Mouse (Mus musculus): ENCODE results near the gene Iqch. TPM values are rescaled to one million over a fixed set of nuclear protein-coding genes. Genes with fewer than 3 reads are reported as not detected.

The Iqch gene
- total RNA-seq, 2 experiments from 2014 or later = not detected

DNA sequence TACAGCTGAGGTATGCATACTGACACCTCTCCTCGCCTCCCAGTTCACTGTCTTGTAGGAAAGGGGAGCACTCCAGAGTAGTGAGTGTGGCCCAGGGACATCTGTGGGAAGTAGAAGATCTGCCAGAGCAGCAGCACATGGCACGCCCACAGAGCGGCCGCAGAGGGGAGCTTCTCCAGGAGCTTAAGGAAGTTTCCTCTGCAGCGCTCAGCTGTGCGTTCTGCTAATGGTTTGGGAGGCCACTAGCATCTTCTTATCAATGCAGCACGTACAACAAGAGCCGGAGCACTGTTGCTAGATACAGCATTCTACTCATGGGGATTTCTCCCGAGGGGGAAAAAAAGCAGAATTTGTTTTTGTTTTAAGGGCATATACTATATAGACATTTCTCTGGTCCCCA is 110.0 kb downstream of the Iqch start:
- no peak for DNase-seq

DNA sequence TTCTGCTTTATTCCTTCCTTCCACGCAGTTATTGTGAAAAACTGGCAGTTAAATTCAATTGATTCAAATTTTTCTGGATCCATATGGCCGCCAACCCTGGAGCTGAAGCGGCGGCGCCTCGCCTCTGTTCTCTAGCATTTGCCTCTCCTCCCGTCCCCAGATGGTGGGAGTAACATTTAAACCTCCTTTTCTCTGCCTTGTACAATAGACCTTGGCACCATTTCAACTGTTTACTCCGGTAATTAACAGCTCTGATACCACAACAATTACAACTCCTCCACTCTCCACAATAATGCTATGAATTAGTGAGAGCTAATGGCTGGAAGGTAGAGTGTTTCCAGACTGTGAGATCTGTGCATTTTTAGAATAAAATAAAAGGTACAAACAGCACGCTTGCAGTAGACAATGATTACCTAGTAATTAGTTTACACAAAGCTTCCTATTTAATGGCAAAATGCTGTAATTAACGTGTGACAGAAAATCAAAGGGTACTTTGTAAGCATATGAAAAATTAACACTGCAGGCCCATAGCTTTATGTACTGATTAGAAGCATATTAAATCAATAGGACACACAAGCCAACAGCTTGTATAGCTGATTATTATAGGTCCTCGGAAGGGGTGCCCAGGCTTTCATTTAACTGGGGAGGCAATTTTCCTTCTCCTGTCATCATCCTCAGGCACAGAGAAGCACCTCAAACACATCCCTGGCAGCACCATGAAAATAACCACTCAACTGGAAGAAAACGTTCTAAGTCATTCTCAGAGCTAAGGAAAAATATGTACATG is 111.6 kb downstream of the Iqch start:
- DNase-seq = no peak

DNA sequence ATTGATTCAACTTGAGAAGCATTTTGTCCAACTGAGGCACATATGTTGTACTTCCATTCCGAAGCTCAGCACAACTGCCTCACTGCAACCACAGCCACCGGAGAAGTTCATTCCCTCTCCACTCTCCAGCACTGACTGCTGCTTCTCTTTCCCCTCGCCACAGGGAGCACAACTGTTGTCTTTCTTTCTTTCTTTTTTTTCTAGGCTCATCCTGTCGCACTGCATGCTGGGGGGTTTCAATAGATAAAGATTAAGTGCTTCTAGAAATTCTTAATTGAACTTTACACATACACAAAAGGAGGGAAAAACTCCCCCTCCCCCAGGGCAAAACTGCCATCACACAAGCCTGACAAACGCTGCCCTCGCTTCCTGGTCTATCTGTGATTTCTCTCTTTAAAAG is 113.1 kb downstream of the Iqch start:
- no peak for DNase-seq

DNA sequence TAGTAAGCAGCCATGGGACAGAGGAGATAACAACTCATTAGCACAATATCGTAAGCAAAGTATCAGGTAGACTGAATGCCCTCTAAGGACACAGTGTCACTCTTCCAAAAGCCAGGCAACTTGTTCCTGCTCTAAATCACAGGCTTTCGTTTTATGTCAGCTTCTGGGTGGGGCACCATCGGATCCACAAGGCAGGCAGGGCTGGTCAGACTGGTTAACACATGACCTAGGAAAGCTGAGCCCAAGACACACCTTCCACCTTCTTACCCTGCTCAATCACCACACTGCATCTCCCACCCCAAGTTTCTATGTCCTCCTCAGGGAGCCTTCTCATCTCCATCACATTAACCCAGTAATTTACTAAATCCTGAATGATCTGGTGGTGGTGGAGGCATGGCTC is 136.7 kb downstream of the Iqch start:
- DNase-seq = no peak

DNA sequence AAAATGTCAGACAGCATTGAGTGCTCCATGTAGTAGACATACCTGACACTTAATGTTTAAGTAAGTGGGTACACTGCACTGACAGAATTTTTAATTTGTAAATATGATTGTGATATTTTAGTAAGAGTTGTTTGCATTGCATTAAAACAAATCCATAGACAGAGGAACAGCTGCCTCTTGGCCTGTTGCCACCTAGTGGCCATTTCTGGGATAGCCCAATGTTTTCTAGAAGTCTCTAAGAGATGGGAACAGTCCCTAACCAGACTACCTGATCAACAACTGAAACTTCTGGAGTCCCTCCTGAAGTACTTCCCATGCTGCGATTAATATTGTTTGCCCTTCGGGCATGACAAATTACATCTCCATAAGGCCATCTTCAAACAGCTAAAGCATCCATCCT is 140.0 kb downstream of the Iqch start:
- peak; percentile 65 to 91 for DNase-seq

DNA sequence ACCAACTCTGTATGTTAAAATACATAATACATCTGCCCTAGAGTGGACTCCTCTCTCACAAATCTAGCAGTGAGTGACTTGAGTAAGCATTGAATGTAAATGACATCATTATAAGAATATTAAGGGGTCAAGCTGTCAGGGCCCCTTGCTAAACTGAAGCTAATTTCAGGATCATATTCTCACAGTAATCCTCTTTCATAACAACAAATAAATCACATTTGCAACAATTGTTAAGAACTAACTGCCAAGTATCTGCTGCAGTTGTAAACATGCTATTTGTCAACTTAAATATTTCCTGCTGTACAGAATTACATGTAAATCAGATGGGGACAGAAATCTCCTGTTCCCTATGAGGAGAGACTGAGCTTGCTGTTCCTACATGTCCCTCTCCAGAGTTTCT is 145.9 kb downstream of the Iqch start:
- no peak for DNase-seq

DNA sequence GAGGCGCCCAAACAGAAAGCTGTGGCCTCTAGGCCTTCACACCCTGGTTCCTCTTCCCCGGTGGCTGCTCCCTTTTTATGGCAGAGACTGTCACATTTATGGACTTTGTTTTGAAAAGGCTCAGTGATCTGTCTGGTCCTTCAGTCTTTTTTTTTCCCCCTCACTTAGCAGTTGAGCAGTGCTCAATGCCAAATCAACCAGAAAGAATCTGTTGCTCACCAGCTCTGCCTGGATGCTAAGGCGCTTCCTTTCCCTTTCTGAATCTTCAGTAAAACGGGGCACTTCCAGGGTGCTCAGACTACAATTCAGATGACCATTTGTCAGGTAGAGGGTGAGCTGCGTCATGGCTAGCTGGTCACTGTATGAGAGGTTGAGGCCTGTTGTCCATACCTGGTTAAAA is 148.0 kb downstream of the Iqch start:
- no peak for DNase-seq

DNA sequence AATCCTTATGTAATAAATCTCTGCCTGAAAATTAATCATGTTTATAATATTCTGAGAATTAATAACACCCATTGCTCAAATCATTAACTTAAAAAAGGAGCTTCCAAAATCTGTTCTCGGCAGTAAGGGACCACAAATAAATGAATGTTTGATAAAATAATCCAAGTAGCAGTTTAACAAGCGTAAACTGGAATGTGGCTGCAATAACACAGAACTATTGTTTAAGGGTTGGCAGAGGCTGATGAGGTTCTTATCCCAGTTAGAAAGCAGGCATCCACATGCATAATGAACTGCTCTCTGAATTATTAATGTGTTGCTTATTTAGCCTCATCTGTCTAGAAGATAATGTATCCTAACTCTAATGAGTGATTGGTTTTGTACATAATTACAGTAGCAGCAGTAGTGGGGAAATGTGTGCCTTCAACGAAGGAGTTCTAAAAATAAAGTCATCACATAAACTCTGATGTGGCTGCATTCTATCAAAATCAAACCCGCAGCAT is 151.7 kb downstream of the Iqch start:
- DNase-seq = no peak

DNA sequence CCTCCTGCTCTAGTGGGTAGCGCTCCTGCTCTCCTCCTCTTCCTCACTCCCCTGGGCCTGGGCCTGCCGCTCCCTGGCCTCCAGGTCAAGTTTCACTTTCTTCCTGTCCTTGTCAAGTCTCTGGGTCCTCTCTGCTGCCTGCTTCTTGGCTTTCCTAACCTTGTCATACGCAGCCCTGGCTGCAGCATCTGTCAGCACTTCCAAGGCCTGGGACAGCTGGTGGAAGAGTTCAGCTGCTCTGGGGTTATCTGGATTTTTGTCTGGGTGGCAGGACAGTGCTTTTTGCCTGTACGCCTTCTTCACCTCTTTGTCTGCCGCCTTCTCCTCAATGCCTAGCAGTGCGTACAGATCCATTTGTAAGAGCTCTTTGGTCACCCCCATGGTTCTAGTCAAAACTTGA is 158.6 kb downstream of the Iqch start:
- no peak for DNase-seq

DNA sequence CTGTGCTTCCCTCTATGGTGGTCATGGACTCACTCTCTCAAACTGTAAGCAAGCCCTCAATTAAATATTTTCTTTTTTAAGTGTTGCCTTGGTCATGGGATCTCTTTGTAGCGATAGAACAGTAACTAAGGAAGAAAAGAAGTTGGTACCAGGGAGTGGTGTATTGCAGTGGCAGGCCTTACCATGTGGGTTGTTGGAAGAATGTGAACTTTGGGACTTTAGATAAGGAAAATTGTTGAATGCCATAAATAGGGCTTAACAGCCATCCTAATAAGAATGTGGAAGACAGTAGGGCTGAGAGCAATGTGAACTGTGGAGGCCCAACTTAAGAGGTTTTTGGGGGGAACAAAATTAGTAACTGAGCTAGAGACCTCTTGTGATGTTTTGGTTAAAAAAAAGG is 171.6 kb downstream of the Iqch start:
- no peak for DNase-seq

DNA sequence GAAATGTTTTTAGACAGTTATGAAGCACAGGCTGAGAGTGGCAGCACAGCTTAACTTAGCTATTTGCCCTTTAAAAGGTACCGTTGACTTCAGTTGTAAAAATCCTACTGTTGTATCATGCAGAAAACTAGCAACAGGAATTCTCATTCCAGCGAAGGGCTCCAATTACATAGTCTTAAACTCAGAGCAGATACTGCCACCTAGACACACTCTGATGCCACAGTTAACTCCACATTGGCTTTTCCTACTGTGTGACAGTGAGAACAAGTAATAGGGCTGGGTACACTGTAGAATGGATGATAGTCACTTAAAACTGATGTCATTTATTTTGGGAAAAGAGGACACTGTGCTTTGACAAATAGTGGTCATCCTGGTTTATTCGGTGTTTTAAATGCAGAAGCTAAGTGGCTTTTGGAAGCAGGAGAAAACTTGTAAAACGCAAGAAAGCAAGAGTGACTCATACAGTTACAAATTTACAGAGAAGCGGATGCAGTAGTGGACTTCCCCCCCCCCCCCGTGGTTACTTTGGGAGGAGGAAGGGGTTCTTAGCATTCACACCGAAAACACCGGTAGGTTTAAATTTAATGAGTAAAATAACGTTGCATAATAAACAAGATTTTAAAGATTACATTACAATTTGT is 181.1 kb downstream of the Iqch start:
- no peak for DNase-seq

DNA sequence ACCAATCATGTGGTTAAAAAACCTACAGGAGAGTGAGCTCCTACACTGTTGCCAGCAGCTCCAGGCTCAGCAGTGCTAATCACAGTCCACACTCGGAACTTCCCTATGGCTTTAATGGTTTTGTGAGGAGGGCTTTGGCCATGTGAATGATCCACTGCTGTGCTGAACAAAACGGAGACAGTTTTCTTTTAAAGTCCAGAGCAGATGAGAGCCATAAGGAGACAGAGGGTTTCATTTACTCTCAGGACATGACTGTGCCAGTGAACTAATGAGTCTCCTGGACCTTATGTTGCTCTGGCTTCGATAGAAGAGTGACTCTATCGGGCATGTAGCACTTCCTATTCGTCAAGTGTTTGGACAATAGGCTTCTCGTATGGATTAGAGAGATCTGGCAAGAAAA is 181.9 kb downstream of the Iqch start:
- DNase-seq = no peak

DNA sequence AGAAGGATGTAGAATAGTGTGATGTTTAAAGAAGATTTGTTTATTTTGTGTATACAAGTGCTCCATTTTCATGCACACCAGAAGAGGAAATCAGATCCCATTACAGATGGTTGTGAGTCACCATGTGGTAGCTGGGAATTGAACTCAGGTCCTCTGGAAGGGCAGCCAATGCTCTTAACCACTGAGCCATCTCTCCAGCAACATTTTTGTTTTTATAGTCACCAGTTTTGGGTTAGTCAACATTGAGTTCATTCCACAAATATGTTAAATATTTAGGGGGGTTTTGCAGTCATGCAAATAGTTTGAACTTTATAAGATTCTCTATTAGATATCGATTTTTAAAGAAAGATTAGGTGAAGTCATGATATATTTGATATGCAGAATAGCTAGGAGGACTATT is 202.1 kb downstream of the Iqch start:
- DNase-seq = no peak

DNA sequence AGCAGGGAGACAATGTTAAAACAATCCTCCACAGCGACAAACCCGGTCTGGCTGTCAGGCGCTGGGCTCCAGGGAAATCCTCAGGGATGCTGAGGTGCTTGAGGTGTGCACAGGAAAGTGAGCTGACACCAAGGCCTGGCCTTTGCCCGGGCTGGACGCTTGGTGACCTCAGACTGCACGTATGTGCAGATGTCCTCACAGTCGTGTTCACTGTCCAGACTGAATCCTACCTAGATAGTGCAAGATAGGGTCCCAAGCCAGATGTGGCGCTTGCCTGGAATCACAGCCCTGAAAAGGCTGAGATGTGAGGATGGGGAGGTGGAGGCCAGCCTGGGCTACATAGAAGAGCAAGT is 202.9 kb downstream of the Iqch start:
- no peak for DNase-seq

DNA sequence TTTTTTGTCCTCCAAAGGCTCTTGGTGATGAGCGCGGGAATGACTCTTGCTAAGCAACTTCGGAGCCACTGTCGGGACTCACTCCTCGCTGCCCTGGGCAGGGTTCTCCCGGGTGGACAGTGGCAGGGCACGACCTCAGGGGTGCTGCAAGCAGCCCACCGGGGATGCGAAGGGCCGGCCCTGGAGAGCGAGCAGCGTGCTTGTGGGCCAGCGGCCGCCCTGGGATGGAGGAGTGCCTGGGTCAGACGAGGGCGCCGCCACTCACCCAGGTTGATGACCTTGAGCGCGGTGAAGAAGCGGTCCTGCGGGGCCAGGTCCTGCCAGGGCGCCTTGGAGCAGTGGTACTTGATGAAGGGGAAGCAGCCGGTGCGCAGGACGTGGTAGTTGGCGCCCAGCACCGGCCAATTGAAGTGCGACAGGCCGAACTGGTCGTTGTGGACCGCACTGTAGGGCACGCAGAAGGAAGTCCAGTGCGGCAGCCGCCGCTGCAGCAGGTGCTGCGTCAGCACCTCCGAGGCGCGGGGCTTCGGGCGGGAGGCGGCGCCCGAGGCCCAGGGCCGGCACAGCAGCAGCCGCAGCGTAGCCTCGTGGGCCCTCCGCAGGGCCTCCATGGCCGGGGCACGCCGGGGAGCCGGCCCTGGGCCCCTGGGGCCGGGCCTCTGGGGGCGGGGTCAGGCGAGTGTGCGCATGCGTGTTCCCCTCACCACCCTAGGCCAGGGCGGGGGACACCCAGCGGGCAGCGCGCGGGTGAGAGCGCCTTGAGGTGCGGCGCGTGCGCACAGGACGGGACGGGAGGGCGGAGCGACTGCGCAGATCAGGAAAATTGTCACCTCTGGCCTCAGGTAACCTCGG is 203.5 kb downstream of the Iqch start, which contains the start of gene 2300009A05Rik:
Gene 2300009A05Rik, minus strand, starts transcription at position 636 of the 852 bp plus-strand sequence.
- peak; percentile 97 to 98 for DNase-seq

DNA sequence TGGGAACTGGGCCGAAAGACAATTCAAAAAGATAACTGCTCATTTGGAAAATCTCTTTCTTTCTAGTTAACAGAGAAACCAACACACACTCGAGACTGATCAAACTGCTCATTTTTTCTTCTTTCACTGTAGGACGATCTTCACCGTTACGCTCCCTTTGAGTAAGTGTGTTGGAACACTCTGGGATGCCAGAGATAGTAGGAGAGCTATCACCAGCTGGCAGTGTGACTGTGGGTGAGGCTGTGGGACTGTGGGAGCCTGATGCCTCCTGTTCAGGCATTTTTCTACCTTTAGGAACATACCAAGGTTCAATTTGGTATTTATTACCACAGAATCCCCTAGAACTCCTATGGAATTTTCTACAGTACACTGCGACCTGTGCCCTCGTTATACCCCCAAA is 206.7 kb downstream of the Iqch start:
- DNase-seq = no peak

DNA sequence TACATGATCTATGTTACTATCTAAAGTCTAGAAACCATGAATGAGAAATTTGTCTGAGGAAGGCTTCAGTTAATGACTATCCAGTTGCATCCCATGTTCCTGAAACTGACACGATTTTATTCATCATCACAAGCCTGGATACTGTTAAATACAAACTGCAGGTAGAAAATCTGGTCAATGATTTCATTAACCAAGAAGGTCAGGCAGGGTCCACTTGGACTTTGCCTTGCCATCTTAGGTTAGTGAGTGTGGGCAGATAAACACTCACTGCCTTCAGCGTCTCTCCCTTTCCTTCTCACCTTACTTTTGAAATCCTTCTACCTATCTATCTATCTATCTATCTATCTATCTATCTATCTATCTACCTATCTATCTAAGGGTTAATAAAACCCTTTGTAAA is 211.0 kb downstream of the Iqch start:
- no peak for DNase-seq

DNA sequence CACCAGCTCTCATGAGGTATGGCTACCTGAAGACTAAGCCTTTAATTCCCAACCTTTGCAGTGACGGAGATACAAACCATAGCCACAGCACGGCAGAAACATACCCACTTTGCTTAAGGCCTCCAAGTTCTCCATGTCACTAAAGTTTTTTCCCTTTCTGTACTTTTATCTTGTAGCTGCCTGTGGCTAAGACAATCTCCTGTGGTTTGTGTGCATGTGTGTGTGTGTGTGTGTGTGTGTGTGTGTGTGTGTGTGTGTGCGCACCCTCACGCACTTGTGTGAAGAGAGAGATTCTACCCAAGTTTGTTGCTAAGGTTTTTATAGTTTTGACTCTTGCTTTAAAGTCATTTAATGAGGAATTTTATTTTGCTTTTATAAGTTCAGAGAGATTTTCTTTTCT is 219.5 kb downstream of the Iqch start:
- no peak for DNase-seq

DNA sequence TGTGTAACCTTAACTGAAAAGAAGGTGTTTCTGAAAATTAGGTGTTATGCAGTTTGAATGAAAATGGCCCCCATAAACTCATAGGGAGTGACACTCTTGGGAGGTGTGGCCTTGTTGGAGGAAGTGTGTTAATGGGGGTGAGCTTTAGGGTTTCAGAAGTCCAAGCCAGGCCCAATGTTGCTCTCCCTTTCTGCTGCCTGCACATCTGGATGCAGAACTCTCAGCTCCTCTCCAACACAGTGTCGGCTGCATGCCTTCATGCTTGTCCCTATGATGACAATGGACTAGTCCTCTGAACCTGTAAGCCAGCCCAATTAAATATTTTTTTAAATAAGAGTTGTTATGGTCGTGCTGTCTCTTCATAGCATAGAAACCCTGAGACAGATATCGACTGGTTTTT is 222.0 kb downstream of the Iqch start:
- DNase-seq = no peak

DNA sequence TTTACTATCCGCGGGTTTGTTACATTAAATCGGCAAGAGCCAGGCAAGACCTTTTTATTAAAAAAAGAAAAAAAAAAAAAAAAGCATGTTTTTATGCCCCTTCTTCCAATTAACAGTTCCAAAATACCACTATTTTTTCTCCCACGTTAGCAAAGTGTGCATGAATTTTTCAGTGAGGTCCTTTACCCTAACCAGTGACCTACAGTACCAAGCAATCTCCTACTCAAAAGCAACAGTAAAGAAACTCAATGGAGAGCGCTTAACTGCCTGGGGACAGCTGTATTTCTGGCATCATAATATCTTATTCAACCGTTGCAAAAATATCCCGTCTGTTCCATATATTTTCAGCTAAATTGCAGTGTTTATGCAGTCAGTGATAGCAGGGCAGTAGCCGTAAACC is 224.1 kb downstream of the Iqch start:
- peak in 1 of 2 experiments; percentile 28 for DNase-seq

DNA sequence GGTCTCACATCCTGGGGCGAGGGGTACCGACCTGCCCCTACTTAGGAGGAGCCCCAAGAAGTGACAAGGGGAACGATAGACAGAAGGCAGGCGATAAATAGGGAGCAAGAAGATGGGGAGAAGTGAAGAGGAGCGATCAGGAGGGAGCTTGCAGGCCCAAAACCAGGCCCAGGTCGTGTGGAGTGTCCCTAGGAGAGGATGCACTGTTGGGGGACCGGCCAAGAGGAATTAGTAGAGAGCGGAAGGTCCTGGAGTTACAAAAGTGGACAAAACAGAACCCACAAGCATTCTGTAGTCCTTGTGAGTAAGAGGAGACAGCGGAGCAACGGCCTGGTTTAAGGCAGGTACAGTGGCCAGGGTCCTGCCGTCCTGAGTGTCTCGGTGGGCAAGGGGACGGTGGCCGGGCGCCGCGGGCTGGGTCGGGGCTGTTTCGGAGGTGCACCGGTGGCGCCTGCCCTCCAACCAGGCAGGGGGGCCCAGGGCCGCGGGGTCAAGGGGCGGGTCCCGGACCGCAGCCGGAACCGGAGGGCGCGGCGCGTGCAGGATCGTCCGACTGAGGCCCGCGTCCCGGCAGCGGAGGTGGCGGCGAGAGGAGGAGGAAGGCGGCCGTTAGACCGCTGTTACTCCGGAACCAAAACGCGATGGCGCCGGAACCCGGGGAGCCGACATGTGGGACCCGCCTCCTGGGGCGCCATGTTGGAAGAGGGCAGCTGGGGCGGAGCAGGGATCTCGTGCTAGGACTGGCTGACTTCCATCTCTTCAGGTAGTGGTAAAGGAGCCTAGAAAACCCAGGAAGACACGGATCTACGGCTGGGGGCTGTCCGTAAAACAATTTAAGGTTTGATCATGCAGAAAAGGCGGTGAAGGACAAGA is 224.8 kb downstream of the Iqch start, which contains the start of gene Map2k5:
Gene Map2k5, minus strand, starts transcription at position 633 of the 873 bp plus-strand sequence.
- peak; percentile 95 for DNase-seq

DNA sequence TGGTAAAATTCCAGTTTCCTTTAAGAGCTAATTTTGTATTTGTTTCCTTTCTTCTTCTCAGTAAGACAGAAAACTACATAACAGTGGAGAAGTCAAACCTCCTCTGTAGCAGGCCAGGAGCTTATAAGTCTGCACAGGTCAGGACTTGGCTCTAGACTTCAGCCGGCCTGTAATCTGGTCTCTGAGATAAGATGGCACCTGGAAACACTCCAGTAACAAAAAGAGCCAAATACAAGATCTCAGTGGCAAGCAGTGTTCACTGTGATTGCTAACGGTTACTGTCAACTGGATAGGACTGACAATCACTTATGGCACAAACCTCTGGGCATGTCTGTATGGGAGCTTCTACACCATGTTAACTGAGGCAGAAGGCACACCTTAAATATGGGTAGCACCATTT is 229.0 kb downstream of the Iqch start:
- peak; percentile 17 to 25 for DNase-seq
